Comparison of ENCODE assay signal across 7 mouse cellular contexts in genomic region chr2:4445629-4446400, GRCm38 (mm10).
A peak's percentile ranks its signal among the peaks of the same experiment; 100 is the strongest.
DNase-seq lines count a peak whose midpoint lies in the region; ATAC-seq and TF ChIP-seq lines count a peak whose summit lies in the region.

No protein-coding gene starts in this region.

- H3K27me3 ChIP-seq in midbrain, postnatal 0 days (ENCODE audit: insufficient read depth, low read length): no peaks in the 10 kb centered on the region
- H3K27me3 ChIP-seq in midbrain, embryonic 15.5 days (replicated peaks): no peaks in the 10 kb centered on the region

- H3K4me3 ChIP-seq in midbrain, postnatal 0 days (ENCODE audit: low read depth, low read length): no peak overlapping the region
- H3K4me3 ChIP-seq in midbrain, embryonic 15.5 days: no peak overlapping the region

- no peaks in the 10 kb centered on the region for H3K36me3 ChIP-seq in midbrain, postnatal 0 days (ENCODE audit: insufficient read depth, low read length)
- no peaks in the 10 kb centered on the region for H3K36me3 ChIP-seq in midbrain, embryonic 15.5 days (replicated peaks)

- 82% methylated on average over 10 of the region's 10 CpGs for WGBS in midbrain, postnatal 0 days
- WGBS in midbrain, embryonic 15.5 days: 85% methylated on average over 10 of the region's 10 CpGs

- H3K4me1 ChIP-seq in midbrain, postnatal 0 days (ENCODE audit: insufficient read depth, low read length): no peaks in the 10 kb centered on the region; the same call in 1 of the 2 replicates
- peaks cover 14% of the 10 kb centered on the region for H3K4me1 ChIP-seq in midbrain, embryonic 15.5 days

- no peak overlapping the region for H3K4me2 ChIP-seq in midbrain, postnatal 0 days (ENCODE audit: low read depth, low read length, poor library complexity, severe bottlenecking)
- H3K4me2 ChIP-seq in midbrain, embryonic 15.5 days: no peak overlapping the region

- H3K9ac ChIP-seq in midbrain, postnatal 0 days (replicated peaks; ENCODE audit: low read length, poor library complexity, severe bottlenecking): no peak overlapping the region
- H3K9ac ChIP-seq in midbrain, embryonic 15.5 days: no peak overlapping the region

- no peak for TF ChIP-seq CTCF in midbrain, postnatal 0 days (IDR thresholded peaks at IDR 0.05)

- DNase-seq in midbrain, postnatal 0 days (ENCODE audit: low spot score): peak; percentile 44
- peak; percentile 54 to 70 for DNase-seq in gastrocnemius, adult 8-10 months (ENCODE audit: low spot score in 2 of 2)
- DNase-seq in heart, postnatal 36 days: peak; percentile 72 to 75
- peak; percentile 66 to 73 for DNase-seq in right cerebral cortex, postnatal 10 days (ENCODE audit: low spot score in 2 of 2)
- DNase-seq in cerebellum, adult 18-20 months: no peak

- no peaks in the 10 kb centered on the region for H3K9me3 ChIP-seq in midbrain, postnatal 0 days (ENCODE audit: low read length)
- no peaks in the 10 kb centered on the region for H3K9me3 ChIP-seq in midbrain, embryonic 15.5 days

- H3K27ac ChIP-seq in midbrain, postnatal 0 days (ENCODE audit: low read depth, low read length): no peak overlapping the region
- no peak overlapping the region for H3K27ac ChIP-seq in midbrain, embryonic 15.5 days

- intact Hi-C loops in heart, postnatal 36 days (cut with DNase I): no loop called here

- ATAC-seq in midbrain, postnatal 0 days (ENCODE audit: low FRiP score): no peak
- no peak for ATAC-seq in midbrain, embryonic 15.5 days (replicated peaks)
- no peak for ATAC-seq in activated CD4-positive, CD25-positive, alpha-beta regulatory T cell, adult 4 months

Comparison
In these comparisons a context has a peak if more than half of its experiments do, and no peak if none do; other contexts are left out.
1. DNase-seq: peak in midbrain, postnatal 0 days (single experiment), gastrocnemius, adult 8-10 months (2 of 2), heart, postnatal 36 days (2 of 2) and right cerebral cortex, postnatal 10 days (2 of 2); none in cerebellum, adult 18-20 months (0 of 2).